Mouse (Mus musculus): ENCODE results near the gene Nifk. TPM values are rescaled to one million over a fixed set of nuclear protein-coding genes. Genes with fewer than 3 reads are reported as not detected.

Gene Nifk
- 10 to 100 TPM; 27.1 to 28.5 TPM for total RNA-seq (2021)
- long read RNA-seq, experiment 1, transcript Nifk-201 (7 exons, 1,889 nt), result major isoform, 34 of 38 reads
- long read RNA-seq, experiment 1, partial matches to known transcripts, result 0 of 38 reads
- long read RNA-seq, experiment 1, other reads (novel, unspliced or antisense), result 4 of 38 reads
- long read RNA-seq, experiment 2, transcript Nifk-201 (7 exons, 1,889 nt), result major isoform, 38 of 41 reads
- long read RNA-seq, experiment 2, partial matches to known transcripts, result 2 of 41 reads
- long read RNA-seq, experiment 2, other reads (novel, unspliced or antisense), result 1 of 41 reads

GRCm38 (mm10) chr1:118321661-118322201 lies at the start of gene Nifk:
TSS of gene Nifk (plus strand) at chr1:118321839.
- peak; percentile 90 to 97 for DNase-seq (ENCODE audit: low spot score in 2 of 2)

- peak in 1 of 2 experiments; percentile 35 for DNase-seq (ENCODE audit: low spot score in 2 of 2)
Measured at GRCm38 (mm10) chr1:118275139-118275538, 46.5 kb upstream of the Nifk start.

- no peak for DNase-seq (ENCODE audit: low spot score in 2 of 2)
Measured at GRCm38 (mm10) chr1:118292291-118292690, 29.3 kb upstream of the Nifk start.

- no peak for DNase-seq (ENCODE audit: low spot score in 2 of 2)
Measured at GRCm38 (mm10) chr1:118294192-118294591, 27.4 kb upstream of the Nifk start.

GRCm38 (mm10) chr1:118294826-118295225 lies 26.8 kb upstream of the Nifk start:
- DNase-seq (ENCODE audit: low spot score in 2 of 2), result peak; percentile 69 to 78

GRCm38 (mm10) chr1:118296673-118297072 lies 25.0 kb upstream of the Nifk start:
- no peak for DNase-seq (ENCODE audit: low spot score in 2 of 2)

GRCm38 (mm10) chr1:118297719-118298118 lies 23.9 kb upstream of the Nifk start:
- no peak for DNase-seq (ENCODE audit: low spot score in 2 of 2)

- peak; percentile 85 to 95 for DNase-seq (ENCODE audit: low spot score in 2 of 2)
Measured at GRCm38 (mm10) chr1:118310780-118311621, 10.6 kb upstream of the Nifk start.

- DNase-seq (ENCODE audit: low spot score in 2 of 2), result no peak
Measured at GRCm38 (mm10) chr1:118311622-118312326, 9.9 kb upstream of the Nifk start, which contains the start of gene Tsn. TSS of gene Tsn (minus strand) at chr1:118311739.

- peak in 1 of 2 experiments; percentile 29 for DNase-seq (ENCODE audit: low spot score in 2 of 2)
Measured at GRCm38 (mm10) chr1:118320696-118321095, 943 bp upstream of the Nifk start.

GRCm38 (mm10) chr1:118334749-118335713 lies 13.4 kb downstream of the Nifk start:
- DNase-seq (ENCODE audit: low spot score in 2 of 2), result no peak

- DNase-seq (ENCODE audit: low spot score in 2 of 2), result no peak
Measured at GRCm38 (mm10) chr1:118335847-118336246, 14.2 kb downstream of the Nifk start.

GRCm38 (mm10) chr1:118337921-118338320 lies 16.3 kb downstream of the Nifk start:
- DNase-seq (ENCODE audit: low spot score in 2 of 2), result no peak

- no peak for DNase-seq (ENCODE audit: low spot score in 2 of 2)
Measured at GRCm38 (mm10) chr1:118343649-118344435, 22.2 kb downstream of the Nifk start.

GRCm38 (mm10) chr1:118349922-118350321 lies 28.3 kb downstream of the Nifk start:
- DNase-seq (ENCODE audit: low spot score in 2 of 2), result no peak

- peak in 1 of 2 experiments; percentile 16 for DNase-seq (ENCODE audit: low spot score in 2 of 2)
Measured at GRCm38 (mm10) chr1:118359071-118359761, 37.6 kb downstream of the Nifk start.

GRCm38 (mm10) chr1:118367970-118368369 lies 46.3 kb downstream of the Nifk start:
- DNase-seq (ENCODE audit: low spot score in 2 of 2), result no peak

- DNase-seq (ENCODE audit: low spot score in 2 of 2), result no peak
Measured at GRCm38 (mm10) chr1:118368721-118369461, 47.3 kb downstream of the Nifk start.

All from layer of hippocampus, postnatal 14 days (tissue).